Mouse (Mus musculus) adipose tissue, adult 10 weeks (tissue): Measurements from ENCODE around the gene Vmn1r62. TPM values are rescaled to one million over a fixed set of nuclear protein-coding genes. Genes with fewer than 3 reads are reported as not detected.

ENCODE experiments used
- polyA plus RNA-seq: library from polyadenylated mRNA; stranded (reverse); fragments of 350-450 nt; fragmentation: Illumina TruSeq; extraction: RNeasy Lipid Tissue Mini Kit (QIAGEN cat#74804); gene quantifications from one replicate; pipeline ENCODE4 v1.2.3, GENCODE M21; 2014; ENCODE audit warnings: low read depth, low replicate concordance

Vmn1r62 gene
- not detected for polyA plus RNA-seq

DNA sequence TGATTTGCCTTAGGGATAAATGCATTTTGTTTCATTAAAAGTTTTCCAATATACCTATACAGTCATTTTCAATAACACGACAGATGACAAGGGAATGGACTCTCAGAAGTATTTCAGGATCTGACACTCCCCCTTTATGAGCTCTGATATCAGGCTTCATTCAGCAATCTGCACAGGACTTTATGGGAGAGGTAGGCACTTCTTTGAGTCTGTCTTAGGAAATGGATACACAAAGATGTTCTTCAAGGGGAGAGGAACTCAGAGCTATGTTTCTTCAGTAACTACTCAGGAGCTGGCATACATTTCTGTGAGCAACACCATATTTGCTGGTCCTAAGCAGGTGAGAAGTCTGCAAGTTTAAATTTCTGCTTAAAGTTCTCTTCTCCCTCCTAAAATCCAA, at the start of gene Vmn1r62:
TSS of gene Vmn1r62 (plus strand) at position 301 of the 400 bp plus-strand sequence.

Other genes with a start within 250 kb of the Vmn1r62 start
- not detected for gene Vmn1r59, start 216.9 kb upstream of the Vmn1r62 start, polyA plus RNA-seq
- gene Vmn2r28, start 179.7 kb upstream of the Vmn1r62 start, polyA plus RNA-seq: not detected
- not detected for gene Vmn1r60, start 126.3 kb upstream of the Vmn1r62 start, polyA plus RNA-seq
- gene Vmn1r61, start 60.3 kb upstream of the Vmn1r62 start, polyA plus RNA-seq: not detected
- gene Vmn1r63, start 131.8 kb downstream of the Vmn1r62 start, polyA plus RNA-seq: not detected
- gene Vmn1r64, start 210.9 kb downstream of the Vmn1r62 start, polyA plus RNA-seq: not detected